Mouse (Mus musculus): ENCODE data around the gene Slc9a3r2.
"Not testable (repeated sequence)": the region's sequence is repeated elsewhere in the genome, so short reads cannot be mapped to it uniquely, and the experiment has no call there.

The Slc9a3r2 gene

DNA sequence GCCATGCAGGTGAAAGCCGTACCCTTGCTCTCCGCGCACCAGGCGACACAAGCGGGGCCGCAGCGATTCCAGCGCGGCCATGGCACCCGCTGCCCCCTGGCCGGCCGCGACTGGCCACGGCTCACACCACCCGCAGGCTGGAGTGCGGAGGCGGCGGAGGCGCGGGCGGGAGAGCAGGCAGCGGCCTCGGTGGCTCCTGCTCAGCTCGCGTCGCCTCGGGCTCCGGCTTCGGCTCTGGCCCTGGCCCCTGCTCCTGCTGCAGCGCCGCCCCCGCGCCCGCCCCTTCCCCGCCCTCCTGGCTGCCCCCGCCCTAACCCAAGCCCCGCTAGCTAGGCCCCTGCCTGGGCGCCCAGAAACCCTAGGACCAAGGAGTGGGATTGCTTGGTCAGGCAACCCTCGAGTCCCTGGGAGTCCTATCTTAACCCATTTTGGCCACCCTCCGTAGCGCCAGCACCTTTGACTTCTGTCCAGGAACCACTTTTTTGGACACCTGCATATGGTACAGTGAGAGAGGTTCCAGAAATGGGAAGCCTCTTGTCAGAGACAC, at the start of gene Slc9a3r2:
Gene Slc9a3r2, minus strand, starts transcription at position 258 of the 547 bp plus-strand sequence.
- no peak for DNase-seq (ENCODE audit: low spot score in 2 of 2)

DNA sequence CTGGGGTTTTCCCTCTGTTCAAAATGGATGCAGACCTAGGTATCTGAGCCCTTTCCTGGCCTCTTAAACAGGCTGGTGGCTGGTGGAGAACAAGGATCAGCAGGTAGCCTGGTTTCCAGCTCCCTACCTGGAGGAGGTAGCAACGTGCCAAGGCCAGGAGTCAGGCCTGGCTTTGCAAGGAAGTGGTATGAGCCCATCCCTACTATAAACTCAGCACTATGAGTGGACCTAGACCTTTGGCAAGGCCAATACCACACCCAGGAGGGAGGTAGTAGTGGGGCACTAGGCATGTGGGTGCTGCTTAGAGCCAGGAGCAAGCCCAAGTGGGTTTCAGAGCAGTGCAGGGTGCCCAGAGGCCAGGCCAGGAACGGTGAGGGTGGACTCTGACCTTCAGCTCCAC, 49.3 kb upstream of the Slc9a3r2 start:
- DNase-seq (ENCODE audit: low spot score in 2 of 2) = no peak

DNA sequence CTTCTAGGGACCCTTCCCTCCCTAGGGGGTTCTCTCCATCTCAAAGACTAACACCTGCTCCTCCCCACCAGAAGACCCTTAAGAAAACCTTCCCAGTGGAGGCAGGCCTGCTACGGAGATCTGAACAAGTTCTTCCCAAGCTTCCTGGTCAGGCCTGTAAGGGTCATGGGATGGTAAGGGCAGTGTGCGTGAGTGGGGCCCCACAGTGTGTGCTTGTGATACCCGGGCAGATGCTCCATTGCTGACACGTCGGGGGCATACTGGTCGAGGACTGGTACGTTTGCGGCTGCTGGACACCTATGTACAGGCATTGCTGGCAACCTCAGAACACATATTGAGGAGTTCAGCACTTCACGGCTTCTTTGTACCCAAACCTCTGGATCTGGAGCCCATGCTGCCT, 48.6 kb upstream of the Slc9a3r2 start:
- DNase-seq (ENCODE audit: low spot score in 2 of 2) = no peak

DNA sequence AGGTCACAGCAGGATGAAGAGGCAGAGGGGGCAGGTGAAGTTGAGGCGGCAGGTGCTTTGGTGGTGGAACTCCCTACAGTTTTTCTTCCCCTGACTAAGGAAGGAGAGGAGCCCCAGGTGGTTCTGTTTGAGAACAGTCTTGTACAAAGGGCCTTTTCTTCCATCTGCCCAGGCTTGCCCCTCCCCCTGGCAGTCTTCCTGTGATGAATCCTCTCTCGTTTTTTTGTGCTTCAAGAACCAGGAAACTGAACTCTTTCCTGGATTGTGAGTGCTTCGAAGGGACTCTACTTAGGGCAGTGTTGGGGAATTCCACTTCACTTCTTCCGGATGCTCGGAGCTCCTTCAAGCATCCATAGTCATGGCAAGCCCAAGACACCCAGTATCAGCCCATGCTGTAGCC, 47.9 kb upstream of the Slc9a3r2 start:
- DNase-seq (ENCODE audit: low spot score in 2 of 2) = no peak

DNA sequence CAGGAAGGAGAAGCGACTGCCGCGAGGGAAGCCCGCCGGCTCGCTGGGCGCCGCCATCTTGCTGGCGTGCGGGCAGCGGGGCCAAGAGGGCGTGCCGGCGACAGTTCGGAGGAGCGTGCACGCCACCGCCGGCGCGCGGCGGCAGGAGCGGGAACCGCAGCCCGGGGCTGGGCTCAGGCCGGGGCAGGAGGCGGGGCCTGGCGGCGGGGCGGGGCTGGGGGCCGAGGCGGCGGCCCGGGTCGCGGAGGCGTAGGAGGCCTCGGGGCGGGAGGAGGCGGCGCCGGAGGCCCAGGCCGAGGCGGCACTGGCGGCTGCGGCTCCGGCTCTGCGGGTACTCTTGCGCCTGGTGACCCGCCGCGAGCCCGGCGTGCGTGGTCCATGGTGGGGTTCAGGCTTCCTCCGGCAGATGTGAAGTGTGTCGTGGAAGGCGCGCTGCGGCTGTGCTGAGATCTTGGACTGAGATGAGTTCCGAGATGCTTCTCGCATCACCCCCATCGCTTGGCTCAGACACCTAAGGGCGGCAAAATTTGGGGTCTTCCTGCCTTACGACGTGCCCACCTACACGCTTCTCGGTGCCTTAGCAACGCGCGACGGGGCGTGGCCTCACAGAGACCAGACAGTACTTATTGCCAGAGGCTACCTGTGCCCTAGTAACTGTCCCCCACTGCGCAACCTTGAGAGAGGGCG, 46.0 kb upstream of the Slc9a3r2 start, which contains the start of the genes Gfer and Noxo1:
Gene Gfer, minus strand, starts transcription at position 146 of the 687 bp plus-strand sequence.
Gene Noxo1, plus strand, starts transcription at position 224 of the 687 bp plus-strand sequence.
- peak; percentile 78 to 85 for DNase-seq (ENCODE audit: low spot score in 2 of 2)

DNA sequence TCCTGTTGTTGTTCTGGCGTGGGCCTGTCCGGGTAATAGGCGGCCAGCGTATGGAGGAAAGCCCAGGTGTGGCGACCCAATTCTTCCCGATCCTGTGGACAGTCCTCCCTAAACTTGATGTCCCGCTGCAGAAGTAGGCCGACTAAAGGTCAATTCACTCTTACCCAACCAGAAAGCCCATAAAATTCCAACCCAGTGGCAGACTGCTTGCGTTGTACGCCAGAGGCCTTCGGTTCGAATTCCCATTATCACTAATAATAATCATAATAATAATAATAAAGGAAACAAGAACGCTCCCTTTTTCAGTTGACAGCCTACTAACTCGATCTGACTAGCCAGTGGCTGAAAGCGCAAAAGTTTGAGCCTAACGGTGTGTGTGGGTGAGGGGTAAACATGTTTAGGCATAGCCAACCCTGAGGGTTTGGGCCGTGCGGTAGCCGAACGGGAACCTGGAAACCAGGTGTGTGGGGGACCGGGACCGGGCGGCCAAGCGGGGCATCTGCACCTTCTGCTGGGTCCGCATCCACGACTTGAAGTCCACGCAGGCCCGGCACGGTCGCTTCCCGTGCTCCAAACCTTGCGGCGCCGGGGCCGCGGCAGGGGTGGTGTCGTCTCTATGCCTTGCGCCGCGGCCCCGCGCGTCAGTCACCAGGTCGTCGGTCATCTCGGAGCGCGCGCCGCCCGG, 45.3 kb upstream of the Slc9a3r2 start:
- DNase-seq (ENCODE audit: low spot score in 2 of 2) = peak in 1 of 2 experiments; percentile 44

DNA sequence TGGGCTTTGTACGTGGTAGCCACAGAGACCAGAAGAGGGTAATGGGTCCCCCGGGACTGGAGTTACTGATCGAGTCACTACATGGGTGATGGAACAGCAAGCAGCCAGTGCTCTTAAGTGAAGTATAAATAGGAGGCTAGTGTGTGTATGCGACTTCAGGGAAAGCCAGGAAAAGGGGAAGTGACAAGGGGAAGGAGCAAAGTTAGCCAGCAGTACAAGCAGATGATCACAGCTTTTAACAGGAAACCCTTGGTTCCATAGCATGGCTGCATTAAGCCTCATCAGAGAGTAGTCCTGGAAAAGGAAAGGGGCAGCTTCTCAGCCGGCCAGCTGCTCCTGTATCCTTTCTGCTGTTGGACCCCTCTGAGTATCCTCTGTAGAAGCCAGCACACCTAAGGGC, 42.3 kb upstream of the Slc9a3r2 start:
- DNase-seq (ENCODE audit: low spot score in 2 of 2) = no peak

DNA sequence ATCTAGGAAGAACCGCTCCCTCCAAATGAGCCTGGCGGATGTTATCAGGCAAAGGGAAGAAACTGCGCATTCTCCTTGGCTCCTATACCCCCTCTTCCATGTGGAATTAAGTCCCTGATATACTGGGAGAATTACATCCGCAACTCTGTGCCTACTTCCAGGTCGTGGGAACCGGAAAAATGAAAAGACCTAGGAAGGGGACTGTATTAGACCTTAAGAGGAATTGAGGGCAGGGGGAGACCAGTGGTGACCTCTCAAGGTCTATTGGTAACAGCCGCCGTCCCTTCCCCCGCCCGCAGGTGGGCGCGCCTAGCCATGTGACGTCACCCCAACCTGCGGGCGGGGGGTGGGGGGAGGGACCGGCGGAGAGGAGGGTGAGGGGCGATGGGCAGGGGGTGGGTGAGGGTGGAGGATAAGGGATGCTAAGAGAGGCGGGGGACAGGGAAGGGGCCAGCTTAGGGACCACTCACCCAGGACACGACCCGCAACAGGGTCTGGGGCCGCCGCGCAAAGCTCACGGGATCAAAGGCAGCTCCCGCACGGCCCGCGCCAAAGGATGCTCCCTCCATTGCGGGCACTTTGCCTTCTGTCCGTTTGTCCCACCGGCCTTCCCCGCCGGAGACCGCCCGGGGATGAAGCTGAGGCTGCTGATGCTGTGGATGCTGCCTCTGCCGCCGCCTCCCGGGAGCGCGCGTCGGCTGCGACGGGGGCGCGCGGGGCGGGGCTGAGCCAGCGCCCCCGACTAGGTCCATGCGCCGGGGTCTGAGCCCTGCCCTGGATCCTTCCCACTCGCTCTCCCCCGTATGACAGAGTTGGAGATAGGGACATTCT, 39.3 kb upstream of the Slc9a3r2 start, which contains the start of gene Syngr3:
Gene Syngr3, minus strand, starts transcription at position 705 of the 831 bp plus-strand sequence.
- no peak for DNase-seq (ENCODE audit: low spot score in 2 of 2)

DNA sequence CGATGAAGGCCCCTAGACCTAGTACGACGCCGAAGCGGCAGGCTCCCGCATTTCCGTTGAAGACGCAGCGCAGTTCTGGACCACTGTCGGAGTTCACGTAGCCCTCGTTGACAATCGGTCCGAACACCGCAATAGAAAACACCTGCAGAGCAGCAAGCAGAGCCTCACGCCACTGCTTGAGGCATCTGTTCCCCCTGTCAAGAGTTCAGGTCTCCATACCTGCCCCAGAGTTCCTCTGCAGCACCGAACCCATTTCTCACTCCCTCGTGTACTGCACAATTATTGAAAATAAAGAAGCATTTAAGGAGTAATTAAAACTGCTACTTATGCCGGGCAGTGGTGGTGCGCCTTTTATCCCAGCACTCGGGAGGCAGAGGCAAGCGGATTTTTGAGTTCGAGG, 37.5 kb upstream of the Slc9a3r2 start:
- no peak for DNase-seq (ENCODE audit: low spot score in 2 of 2)

DNA sequence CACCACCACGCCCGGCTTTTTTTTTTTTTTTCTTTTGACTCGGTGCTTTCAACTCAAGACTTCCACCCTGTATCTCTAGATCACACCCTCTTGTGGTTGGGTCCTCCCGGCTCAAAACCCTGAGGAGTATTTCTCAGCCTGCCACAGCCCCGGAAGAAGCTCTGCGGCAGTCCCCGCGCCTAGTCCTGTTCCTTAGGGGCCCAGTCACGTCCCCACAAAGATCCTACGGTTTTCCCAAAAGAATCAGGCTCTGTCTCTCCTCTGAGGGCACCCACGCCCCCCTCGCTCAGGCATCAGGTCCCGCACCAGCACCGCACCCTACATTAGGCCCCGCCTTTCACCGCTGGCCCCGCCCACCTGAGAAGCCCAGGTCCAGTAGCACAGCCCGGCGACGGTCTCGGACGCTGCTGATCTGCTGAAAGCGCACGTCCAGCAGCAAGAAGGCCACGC, 37.0 kb upstream of the Slc9a3r2 start:
- DNase-seq (ENCODE audit: low spot score in 2 of 2) = peak in 1 of 2 experiments; percentile 58

DNA sequence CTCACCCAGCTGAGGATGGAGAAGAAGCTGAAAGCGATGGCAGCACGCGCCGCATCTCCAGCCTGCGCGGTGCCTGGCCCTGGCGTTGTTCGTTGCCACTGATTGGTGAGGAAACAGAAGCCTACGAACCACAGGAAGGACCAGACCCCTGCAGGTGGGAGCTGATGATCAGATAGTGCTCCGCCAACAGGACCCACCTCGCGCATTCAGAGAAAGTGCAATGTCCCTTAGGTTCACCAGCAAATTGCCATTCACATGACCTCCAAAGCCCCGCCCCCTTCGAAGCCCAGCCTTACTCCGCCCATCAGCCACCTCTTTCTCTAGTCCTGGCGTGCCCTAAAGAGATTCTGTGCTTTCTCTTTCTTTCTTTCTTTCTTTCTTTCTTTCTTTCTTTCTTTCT, 36.4 kb upstream of the Slc9a3r2 start:
- DNase-seq (ENCODE audit: low spot score in 2 of 2) = no peak

DNA sequence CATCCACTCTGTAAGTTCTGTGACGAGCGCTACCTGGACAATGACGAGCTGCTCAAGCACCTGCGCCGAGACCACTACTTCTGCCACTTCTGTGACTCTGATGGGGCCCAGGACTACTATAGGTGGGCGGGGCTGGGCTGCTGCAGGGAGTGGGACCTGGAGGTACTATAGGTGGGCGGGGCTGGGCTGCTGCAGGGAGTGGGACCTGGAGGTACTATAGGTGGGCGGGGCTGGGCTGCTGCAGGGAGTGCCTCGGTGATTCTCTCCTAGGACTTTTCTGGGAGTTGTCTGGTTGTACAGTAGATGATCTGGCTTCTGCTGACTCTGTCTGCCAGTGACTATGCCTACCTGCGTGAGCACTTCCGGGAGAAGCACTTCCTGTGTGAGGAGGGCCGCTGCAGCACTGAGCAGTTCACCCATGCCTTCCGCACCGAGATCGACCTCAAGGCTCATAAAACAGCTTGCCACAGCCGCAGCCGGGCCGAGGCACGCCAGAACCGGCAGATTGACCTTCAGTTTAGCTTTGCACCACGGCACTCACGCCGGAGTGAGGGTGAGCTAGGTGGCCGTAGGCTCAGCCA, 27.5 kb upstream of the Slc9a3r2 start:
- DNase-seq (ENCODE audit: low spot score in 2 of 2) = no peak

DNA sequence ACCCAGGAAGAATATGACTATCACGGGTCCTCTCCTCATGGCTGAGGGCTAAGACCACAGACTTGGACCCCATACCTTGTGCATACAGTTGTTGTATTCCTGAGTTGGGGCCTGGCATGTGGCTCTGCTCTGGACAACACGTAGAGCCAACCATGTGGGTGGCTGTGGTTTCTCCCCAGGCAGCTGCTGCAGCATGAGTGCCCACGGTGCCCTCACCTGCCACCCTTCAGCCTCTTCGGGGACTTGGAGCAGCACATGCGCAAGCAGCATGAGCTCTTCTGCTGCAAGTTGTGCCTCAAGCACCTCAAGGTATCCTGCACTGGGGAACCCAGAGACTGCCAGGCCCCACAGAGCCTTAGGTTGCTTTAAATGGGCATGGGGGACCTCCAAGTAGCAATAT, 26.8 kb upstream of the Slc9a3r2 start:
- no peak for DNase-seq (ENCODE audit: low spot score in 2 of 2)

DNA sequence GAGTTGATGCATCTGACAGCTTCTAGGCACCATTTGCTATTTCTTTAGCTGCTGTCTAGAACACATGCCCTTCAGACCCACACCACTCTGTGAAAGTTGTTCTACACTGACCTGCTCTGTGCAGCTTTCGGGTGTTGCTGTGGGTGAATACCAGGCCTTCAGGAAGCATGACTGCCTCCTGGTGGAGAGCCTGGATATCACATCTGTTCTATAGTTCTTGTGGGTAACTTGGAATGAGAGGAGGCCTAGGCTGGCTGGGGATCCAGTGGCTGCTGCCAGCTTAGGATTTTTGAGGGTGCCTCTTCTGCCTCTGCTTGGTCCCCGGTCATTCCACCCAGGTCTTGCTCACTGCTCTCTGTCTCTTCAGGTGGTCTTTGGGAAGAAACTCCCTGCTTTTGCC, 26.1 kb upstream of the Slc9a3r2 start:
- no peak for DNase-seq (ENCODE audit: low spot score in 2 of 2)

DNA sequence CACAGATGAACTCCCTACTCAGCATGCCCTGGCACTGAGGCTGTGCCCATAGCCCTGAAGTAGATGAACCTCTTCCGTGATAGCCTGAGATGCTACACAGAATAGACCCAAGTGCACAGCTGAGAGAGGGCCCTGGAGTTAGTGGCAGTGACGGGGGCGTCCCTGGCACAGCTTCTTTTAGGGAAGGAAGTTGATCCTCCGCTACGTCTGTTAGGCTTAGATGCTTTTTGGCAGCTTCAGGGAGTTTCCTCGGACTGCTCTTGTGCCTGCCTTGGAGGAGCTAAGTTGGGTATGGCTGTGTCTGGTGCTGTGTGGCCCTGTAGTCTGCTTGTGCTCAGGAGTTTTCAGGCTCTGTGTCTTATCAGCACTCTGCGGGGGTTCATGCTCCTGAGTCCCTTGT, 24.1 kb upstream of the Slc9a3r2 start:
- DNase-seq (ENCODE audit: low spot score in 2 of 2) = no peak

DNA sequence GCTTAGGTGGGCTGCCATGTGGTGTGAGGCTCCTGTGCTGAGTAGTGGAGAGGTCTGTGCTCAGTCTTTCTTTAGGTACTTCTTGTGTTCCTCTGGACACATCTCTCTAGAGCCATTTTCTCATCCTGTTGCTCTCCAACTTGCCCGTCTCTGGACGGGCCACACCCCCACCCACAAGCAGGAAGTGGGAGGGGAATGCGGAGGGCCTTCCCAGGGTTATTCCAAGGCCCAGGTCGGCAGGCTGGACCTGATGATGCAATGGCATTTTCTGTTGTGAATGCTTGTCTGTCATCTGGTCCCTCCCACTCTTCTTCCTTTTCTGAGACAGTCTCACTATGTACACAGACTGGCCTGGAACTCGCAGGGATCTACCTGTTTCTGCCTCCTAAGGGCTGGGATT, 22.0 kb upstream of the Slc9a3r2 start:
- no peak for DNase-seq (ENCODE audit: low spot score in 2 of 2)

DNA sequence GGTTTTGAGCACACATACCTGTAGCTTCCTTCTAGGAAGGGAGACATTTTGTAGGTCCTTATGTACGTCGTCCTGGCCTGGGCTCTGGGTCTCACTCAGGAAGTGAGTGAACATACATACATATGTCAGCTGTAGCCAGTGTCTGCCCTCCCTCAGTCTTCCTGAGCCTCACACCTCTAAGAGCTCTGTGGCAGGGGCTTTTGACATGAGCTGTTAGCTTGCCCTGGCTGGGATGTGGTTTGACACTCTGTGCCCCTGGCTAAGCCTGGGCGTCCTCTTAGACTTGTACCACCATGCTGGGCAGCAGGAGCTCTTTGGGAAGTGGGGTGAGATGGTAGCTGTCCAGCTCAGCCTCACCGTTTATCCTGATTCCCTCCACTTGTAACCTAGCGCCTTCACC, 21.2 kb upstream of the Slc9a3r2 start:
- no peak for DNase-seq (ENCODE audit: low spot score in 2 of 2)

DNA sequence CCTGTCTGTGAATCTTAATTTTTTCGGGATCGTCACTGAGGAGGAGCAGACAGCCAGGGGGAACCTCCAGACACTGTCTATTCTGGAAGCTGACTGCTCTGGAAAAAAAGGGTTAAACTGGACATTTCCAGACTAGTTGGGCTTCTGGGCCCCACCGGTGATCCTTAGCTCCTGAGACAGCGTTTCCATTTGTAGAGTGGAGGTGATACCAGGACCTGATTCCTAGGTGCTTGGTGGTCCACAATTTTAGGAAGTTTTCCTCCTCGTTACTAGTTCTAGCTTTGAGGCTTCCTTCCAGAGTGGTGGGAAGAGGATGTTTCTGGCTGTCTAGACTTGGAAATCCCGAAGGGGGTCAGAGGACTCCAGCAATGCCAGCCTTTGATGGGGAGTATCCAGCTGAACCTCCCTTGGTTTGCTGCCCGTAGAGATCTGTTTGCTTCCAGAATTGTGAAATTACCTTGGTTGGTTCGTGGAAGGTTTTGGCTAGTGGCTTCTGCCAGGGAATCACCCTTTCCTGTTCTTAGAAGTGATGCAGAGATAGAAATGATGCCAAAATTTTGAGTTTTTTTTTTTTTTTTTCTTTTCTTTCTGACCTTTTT, 20.2 kb upstream of the Slc9a3r2 start:
- DNase-seq (ENCODE audit: low spot score in 2 of 2) = no peak

DNA sequence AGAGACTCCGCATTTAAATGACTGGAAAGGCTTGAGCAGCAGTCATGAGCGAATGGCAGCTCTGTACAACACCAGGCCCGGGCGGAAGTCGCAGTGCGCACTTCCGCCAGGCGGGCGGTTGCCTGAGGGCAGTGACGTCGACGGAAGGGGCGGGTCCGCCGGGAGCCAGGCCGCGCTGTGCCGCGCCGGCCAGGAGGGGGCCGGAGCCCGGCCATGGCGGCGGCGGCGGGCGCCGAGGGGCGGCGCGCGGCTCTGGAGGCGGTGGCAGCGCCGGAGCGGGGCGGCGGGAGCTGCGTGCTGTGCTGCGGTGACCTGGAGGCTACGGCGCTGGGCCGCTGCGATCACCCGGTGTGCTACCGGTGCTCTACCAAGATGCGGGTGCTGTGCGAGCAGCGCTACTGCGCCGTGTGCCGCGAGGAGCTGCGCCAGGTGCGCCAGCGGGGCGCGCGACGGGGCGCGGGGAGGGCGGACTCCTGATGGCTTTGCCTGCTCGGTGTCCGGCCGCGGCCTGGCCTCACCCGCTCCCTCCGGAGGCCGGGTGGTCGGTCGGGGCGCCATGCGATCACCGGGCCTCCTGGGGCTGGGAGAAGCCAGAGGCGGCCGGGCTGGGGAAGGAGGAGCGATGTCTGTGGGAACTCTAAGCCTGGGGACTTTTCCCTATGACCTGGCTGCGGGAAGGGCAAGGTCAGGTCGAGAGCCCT, 19.6 kb upstream of the Slc9a3r2 start, which contains the start of gene Zfp598:
Gene Zfp598, plus strand, starts transcription at position 143 of the 701 bp plus-strand sequence.
- peak; percentile 91 for DNase-seq (ENCODE audit: low spot score in 2 of 2)

DNA sequence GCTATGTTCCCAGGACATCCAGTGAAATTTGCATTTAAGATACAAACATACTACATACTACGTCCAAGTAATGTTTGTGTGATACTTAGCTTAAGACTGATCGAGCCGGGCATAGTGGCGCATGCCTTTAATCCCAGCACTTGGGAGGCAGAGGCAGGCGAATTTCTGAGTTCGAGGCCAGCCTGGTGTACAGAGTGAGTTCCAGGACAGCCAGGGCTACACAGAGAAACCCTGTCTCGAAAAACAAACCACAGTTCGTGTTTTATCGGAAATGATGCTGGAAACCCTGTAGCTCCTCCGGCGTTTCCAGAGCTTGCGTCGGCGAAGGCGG, 19.1 kb upstream of the Slc9a3r2 start:
- not testable (repeated sequence) for DNase-seq (ENCODE audit: low spot score in 2 of 2)

DNA sequence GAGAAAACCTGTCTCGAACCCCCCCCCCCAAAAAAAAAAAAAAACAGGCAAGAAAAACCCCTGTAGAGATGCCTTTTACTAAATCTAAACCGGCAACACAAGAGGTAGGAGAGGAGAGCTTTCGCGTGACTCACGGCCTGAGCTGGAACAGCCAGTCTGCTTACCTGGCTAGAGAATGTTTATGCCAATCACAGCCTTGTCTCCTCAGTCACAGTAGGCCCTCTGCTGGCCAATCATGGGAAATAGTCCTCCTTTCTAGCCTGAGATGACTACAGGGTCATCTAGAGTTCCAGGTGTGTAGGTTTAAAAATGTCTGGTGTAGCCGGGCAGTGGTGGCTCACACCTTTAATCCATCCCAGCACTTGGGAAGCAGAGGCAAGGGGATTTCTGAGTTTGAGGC, 17.3 kb upstream of the Slc9a3r2 start:
- peak in 1 of 2 experiments; percentile 71 for DNase-seq (ENCODE audit: low spot score in 2 of 2)
